Mouse (Mus musculus) natural killer cell, adult 2 months (primary cell): ENCODE data around the gene Olfr1350.
"Not testable (repeated sequence)": the region's sequence is repeated elsewhere in the genome, so short reads cannot be mapped to it uniquely, and the experiment has no call there.

ENCODE experiments used
- DNase-seq, 2 experiments: peaks; one replicate each; pipeline ENCODE4 v3.0.0; 2022; ENCODE audit warnings: low spot score in 2 of 2

The Olfr1350 gene

GRCm38 (mm10) chr7:6564541-6564940 lies at the start of gene Olfr1350:
TSS of gene Olfr1350 (plus strand) at chr7:6564841.
- DNase-seq, result no peak

- no peak for DNase-seq
Observed at GRCm38 (mm10) chr7:6521666-6522065, 43.0 kb upstream of the Olfr1350 start.

GRCm38 (mm10) chr7:6522850-6523249 lies 41.8 kb upstream of the Olfr1350 start, which contains the start of gene Olfr1349:
TSS of gene Olfr1349 (minus strand) at chr7:6522950.
- DNase-seq, result no peak

- DNase-seq, result no peak
Observed at GRCm38 (mm10) chr7:6525001-6525400, 39.6 kb upstream of the Olfr1350 start.

GRCm38 (mm10) chr7:6526141-6526540 lies 38.5 kb upstream of the Olfr1350 start:
- DNase-seq, result no peak

- no peak for DNase-seq
Observed at GRCm38 (mm10) chr7:6586096-6586759, 21.6 kb downstream of the Olfr1350 start.

- DNase-seq, result not testable (repeated sequence)
Observed at GRCm38 (mm10) chr7:6588766-6589165, 24.1 kb downstream of the Olfr1350 start.

- DNase-seq, result no peak
Observed at GRCm38 (mm10) chr7:6603331-6603730, 38.7 kb downstream of the Olfr1350 start.
